Mouse (Mus musculus) R1 (cell line): ENCODE data around the gene Fbxw8.

ENCODE experiments used
- DNase-seq: peaks from one replicate; pipeline ENCODE4 v3.0.0-alpha.2; 2018; ENCODE audit warnings: low read depth, low spot score

The Fbxw8 gene

DNA sequence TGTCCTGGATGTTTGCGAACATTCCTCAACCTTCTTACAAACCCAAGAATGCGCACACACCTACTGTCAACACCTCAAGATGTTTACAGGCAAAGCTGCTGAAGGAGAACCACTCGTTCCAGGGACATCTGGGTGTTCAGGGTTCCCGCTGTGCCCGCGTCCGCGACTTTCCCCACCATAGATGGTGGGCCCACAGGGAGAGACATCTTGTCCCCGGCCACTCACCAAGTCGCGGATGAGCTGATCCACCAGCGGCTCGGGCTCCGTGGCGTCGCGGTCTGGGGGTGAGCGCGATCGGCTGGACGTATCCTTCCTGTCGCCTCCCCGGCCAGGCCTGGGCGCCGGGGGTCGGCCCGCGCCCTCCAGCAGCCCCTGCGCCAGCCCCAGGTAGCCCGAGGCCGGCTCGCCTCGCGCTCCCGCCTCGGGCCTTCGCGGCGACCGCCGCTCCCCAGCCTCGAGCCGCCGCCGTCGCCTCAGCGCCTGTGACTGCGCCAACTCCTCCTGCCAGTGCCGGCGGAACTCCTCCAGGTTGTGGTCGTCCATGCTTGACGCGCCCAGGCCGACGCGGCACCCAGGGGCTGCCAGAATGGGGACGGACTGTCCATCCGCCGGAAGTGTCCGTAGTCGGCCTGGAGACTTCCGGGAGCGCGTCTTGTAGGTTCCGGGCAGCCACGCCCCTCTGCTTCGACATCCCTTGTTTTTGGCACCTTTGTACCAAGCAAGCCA lies at the start of gene Fbxw8:
Gene Fbxw8 (minus strand): TSS at position 626 of the 726 bp plus-strand sequence.
- peak; percentile 88 for DNase-seq

DNA sequence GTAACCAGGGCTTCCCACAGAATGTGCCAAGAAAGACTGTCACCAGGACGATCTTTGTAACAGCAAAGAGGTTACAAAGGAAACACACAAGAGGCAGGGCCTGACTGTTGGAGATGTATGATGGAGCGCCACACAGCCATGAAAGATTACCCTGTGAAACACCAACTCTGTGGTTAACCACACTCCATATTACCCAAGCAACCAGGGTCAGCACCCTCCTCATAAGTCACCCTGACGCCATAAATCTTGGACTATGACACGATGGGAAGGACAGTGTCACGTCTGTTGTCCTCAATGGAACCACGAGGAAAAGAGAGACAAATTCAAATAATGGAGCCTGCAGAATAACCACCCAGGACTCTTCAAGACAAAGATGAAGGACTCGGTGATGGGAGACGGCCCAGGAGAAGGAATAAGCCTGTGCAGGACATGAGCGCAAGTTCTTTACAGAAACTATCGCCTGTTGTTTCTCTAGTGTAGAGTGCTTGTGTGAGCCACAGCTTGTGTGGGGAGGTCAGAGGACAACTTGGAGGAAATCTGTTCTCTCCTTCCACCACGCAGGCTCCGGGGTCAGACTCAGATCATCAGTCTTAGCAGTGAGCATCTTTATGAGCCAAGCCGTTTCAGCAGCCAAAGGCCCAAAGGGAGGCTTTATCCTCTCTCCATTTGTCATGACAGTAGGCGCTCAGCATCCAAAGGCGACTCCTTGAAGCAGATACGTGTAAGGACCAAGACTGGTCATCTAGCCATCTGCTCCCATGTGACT lies 49.6 kb upstream of the Fbxw8 start:
- no peak for DNase-seq

DNA sequence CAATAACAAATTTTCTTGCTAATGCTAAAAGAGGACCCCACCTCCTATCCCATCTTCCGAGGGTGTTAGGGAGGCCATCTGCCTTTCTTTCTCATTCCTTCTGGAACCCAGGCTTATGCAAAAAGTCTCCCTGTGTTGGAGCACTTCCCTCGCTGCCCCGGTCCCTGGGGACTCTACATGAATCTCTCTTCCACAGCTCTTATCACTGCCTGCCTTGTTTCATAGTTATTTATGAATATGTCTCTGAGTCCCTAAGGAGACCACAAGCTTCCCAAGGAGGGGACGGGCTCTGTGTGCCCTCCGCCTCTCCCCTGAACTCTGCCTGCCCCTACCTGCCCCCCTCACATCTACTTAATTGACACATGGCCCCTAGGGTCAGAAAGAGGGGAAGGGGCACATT lies 44.4 kb upstream of the Fbxw8 start:
- no peak for DNase-seq

DNA sequence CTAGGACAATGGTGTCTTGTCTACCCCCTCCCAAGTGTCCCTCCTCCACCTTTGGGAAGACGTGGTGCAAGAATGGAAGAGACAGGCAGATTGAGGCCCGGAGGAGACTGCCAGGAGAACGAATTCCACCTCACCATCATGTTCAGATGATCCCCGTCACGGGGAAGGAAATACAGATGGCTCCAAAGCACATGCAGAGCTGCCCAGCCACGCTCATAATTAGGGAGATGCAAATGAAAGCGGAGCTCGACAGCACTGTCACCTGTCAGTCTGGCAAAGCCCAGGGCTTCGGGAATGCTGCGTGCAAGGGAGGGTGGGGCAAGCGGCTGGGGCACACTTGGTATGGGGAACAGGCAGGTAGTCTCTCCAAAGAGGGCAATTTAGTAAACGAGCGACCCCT lies 42.2 kb upstream of the Fbxw8 start:
- no peak for DNase-seq

DNA sequence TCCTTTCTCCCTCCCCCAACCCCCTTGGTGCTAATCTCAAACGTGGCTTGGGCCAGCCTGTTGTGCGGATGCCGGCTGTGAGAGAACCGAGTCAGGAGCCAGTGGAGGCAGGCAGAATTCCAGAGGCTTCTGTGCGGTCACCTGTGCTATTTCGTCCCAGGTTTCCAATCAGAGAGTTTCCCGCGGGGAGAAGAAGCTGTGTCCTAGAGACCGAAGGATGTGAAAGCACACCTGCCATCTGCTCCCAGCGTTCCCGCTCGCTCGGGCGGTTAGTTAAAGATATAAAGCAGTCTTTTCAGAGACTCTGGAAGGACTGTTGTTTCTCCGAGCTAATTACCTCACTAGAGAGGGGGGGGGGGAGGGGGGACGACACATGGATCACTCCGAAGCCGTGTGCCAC lies 37.0 kb upstream of the Fbxw8 start:
- DNase-seq = no peak

DNA sequence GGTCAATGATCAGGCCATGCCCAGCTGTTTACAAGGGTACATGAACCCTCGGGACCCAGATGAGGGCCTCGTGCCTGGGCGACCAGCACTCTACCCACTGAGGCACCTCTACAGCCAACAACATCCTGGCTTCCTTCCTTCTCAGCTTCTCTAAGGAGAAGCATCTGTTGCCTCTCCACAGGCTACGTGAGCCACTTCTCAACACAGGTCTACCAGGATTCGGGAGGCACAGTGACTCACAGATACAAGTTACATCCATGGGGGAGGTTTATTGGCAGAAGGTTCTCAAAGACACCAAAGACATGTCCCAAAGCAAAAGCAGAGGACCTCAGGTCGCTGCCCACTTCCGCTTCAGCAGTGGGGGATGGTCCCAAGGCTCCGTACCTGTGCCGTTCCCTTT lies 35.2 kb upstream of the Fbxw8 start:
- DNase-seq = no peak

DNA sequence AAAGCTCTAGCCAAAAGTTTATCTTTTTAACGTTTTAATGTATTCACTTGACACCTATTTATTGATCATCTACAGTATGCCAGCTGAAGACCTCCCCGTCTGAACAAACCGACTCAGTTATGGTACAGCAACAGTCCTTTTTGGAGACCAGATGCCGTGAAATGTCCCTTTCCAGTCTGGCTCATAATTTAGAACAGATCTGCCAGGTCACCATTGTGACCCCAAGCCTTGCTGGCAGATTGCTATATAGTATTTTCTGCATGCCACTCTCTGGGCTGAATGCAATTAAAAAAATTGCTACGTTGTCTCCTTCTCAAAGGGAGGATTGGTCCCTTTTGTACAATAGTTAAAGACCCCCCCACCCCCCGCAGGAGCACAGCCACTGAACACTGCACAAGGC lies 33.1 kb upstream of the Fbxw8 start:
- DNase-seq = no peak

DNA sequence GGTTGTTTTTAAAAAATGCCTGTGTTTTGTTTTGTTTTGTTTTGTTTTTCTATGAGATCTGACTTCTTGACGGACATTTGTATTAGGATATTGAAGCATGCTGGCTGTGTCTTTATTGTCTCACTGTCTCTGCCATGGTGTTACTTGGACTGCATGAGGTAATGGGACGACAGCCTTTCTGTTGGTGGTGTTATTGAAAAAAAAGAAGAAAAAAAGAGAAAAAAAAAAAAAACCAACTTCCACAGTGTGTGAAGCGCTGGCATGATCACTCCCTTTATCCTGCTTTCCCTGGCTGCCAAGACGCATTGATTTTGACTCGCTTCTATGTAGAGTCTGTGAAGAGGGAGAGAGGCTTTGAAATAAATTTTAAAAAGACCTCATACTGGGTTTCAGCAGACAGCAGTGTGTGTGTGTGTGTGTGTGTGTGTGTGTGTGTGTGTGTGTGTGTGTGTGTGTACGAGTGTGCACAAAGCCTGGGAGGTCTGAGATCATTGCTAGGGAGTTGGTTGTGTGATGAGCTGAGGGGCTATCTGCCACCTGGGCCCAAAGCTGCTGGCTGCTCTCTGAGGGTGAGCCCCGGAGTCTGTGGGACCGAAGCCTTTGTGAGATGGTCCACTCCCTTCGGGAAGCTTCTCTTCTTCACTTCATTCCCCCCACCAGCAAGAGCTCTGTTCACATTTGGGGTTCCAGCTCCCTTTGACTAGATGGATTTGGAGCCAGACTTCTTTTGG lies 31.8 kb upstream of the Fbxw8 start:
- no peak for DNase-seq

DNA sequence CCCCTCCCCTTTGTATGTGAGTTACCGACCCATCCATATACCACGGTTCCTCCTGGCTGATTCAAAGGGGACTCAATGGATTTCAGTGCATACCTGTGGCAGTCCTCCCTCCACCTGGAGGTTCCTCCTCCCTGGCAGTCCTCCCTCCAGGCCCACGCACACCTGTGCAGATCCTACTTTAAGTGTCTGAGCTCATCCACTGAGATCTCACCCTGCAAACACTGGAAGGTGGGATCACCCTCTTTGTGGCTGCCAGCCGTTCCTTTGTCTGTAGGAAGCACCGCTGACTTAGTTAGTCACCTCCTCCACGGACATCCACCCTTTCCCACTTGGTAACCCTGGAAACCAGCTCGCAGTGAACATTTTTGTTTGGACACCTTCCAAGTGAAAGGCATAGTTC lies 22.4 kb upstream of the Fbxw8 start:
- DNase-seq = no peak

DNA sequence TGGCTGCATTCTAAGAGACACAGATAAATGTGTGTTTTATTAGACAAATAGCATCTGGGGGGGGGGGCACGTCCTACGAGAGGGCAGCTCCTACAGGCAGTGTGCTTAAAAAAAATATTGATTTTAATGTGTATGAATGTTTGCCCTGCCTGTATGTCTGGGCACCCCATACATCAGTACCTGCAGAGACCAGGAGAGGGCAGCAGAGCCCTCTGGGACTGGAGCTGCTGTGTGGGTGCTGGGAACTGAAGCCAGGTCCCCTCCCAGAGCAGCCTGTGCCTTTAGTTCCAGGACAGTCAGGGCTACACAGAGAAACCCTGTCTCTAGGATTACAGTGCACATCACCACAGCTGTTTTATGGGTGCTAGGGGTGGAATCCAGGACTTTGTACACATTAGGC lies 19.9 kb upstream of the Fbxw8 start:
- peak; percentile 69 for DNase-seq

DNA sequence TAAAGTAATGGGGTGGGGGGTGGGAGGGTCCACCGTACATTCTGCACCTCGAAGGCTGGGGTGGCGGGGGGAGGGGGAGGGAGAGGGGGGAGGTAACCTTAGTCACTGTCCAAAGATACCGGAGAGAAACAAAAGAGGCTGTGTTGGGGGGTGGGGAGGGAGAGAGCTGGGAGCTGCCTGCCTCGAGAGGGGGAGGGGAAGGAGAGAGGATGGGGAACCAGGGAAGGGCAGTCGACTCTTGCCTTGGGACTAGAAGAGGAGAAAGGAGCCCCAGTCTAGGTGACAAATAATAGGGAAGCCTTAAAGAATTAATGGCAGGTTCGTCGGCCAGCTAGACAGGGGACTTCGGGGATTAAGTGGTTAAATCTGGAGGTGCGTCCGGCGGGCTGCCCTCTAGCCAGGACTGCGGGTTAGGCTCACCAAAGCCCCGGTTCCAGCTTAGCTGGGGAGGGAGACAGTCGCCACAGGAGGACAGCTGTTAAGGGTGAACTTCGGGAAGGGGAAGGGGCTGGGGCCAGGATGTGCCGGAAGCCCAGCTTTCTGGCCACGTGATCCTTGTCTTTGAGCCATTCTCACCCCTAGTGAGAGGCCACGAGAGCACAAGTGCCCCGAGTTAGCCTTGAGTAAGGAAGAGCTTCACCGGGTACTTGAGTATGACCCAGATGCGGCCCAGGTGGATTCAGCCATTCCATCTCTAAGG lies 19.2 kb upstream of the Fbxw8 start:
- DNase-seq = peak; percentile 56

DNA sequence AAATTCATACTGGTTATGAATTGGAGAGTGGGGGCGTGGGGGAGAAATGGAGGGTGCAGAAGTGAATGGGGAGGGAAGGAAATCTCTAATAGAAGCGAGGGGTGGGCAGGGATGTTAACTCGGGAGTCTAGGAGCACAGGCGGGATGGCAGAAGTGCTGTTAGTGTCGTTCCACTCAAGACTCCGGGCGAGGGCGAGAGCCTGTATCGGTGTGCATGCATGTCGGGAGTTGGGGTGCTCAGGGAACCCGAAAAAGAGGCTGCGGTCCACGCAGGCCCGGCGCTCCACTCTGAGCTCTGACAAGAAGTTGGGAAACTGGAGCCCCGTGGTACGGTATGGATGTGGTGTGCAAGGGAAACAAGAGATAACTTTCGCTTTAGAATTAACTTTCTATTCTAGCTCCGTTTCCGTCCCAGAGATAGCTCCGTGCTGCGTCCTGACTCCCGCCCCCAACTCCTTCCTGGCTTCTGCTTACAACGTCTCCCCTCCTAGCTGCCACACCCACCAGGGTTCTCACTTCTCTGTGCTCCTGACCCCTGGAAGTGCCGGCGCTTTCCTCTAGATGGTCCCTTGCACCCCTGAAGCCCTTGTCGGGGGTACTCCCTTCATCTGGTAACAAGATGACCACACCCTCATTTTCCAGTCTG lies 16.9 kb upstream of the Fbxw8 start:
- DNase-seq = peak; percentile 45

DNA sequence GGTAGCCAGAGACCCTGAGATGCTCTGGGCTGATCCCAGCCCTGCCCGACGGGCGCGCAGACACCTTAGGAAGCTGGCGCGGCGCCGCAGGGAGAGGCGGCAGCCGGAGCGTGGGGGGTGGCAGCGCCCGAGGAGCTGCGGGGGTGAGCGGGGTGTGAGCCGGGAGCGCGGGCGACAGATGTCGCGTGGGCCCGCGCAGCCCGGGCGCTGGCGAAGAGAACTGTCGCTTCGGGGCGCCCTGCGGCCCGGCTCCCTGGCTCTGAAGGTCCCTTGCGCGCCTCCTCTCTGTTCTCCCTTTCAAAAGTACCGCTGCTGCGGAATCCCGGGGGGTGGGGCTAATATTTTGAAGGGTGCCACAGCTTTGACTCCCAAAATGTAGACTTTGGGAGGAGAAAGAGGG lies 16.4 kb upstream of the Fbxw8 start:
- peak; percentile 28 for DNase-seq

DNA sequence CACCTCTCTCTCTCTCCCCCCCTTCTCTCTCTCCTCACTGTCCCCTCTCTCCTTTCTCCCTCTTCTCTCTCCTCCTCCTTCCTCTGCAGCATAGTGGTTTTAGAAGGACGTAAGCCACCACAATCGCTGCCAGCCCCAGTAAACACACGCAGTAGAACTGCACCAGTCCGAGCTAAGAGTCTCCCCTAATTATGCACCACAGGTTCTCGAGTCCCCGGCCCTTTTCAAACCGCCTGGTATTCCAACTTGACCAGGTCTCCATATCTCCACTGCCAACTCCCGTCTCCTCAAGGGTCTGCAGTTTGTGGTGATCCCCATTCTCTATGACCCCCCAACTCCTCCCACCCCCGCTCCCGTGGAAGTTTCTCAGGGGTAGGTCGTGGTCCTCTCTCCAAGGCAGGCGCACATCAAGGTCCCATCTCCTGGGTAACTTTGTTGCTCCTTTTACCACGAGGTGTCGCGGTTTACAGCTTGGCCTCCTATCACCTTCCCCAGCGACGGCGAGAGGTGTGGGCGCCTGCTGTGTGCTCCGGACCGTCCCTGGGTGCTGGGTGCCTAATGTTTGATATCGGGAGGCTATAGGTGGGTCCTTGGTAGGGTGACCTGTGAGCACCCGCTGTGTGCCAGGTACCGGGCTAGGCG lies 15.7 kb upstream of the Fbxw8 start:
- DNase-seq = peak; percentile 63

DNA sequence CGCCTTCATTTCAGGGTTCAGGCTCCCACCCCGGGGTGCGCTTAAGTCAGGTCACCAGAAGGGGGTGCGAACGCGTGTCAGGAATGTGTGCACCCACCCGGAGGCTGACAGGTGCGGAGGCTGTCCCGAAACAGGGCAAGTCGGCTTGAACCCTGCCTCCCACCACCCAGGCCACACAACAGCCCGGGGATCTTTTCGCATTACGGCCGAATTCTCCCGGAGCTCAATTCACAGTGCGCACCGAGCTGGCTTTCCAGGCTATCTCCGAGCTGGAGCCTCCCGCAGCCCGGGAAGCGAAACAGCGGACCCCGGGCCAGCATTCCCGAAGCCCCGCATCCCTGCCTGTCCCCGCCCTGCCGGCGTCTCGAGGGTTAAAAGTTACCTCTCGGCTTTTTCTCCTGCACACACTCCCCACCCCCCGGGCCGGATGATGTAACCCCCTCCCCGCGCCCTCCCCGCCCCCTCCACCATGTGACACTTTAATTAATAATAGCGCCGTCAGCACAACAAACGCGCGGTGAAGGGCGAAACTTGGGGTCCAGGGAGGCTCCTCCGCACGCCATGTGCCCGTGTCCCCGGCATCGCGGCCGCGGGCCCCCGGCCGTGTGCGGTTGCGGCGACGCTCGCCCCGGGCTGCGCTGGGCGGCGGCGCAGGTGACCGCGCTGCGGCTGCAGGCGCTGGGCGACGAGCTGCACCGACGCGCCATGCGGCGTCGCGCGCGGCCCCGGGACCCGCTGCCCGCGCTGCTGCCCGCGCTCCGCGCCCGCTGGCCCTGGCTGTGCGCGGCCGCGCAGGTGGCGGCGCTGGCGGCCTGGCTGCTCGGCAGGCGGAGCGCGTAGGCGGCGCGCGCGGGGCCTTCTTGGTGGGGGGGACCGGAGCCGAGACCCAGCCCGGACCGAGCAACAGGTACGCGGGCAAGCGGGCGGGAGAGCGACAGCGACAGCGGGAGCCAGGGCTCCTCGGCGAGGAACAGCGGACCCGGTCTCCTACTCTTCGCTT lies 14.3 kb upstream of the Fbxw8 start:
- peak; percentile 57 for DNase-seq

DNA sequence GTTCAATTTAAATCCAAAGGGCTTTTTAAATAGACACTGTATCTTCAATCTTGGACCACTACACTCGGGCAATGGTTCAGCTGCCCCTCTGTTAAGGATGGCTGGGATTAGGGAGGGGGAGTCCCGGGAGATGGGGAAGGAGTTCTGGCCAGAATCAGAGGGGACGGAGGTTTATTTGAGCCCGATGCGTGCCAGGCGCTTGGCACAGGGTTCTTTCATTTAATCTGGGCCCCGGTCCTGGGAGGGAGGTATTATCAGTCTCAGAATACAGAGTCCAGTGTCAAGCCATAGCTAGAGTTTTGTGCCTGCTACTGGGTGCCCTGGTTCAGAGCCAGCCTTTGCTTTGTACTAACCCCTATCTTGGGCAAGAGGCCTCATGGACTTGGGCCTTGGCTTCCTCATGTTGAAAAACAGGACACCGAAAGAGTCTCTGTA lies 12.3 kb upstream of the Fbxw8 start:
- DNase-seq = no peak

DNA sequence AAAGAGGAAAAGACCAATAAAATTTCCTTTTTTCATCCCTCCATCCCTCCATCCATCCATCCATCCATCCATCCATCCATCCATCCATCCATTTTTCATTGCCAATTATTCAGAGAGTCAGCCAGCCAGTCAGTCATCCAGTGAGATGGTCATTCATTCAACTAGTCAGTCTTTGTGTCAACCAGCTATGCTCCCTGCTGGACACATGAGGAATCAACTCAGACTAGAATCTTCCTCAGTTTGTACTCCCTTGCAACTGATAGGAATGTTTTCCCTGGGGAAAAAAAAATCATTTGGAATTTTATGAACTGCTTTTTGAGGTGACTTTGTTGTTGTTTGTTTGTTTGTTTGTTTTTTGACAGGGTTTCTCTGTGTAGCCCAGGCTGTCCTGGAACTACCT lies 10.2 kb upstream of the Fbxw8 start:
- DNase-seq = peak; percentile 45

DNA sequence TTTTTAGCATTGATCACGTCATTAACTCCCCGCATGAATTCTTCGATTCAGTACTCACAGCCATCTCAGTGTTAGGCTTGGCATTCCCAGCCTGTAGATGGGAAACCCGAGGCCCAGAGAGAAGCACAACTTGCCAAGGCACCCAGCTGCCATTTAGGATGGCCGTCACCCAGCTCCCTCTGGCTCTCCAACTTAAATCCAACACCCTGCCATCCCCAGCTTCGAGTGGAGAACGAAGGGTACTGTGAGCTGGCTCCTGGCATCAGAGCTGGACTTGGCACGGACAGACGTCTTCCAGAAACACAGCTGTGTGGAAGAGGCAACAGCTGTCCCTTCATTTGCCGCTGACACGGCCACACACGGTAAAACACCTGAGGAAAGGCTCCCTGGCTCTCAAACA lies 9.3 kb upstream of the Fbxw8 start, which contains the start of gene Hrk:
Gene Hrk (plus strand): TSS at position 68 of the 400 bp plus-strand sequence.
- no peak for DNase-seq

DNA sequence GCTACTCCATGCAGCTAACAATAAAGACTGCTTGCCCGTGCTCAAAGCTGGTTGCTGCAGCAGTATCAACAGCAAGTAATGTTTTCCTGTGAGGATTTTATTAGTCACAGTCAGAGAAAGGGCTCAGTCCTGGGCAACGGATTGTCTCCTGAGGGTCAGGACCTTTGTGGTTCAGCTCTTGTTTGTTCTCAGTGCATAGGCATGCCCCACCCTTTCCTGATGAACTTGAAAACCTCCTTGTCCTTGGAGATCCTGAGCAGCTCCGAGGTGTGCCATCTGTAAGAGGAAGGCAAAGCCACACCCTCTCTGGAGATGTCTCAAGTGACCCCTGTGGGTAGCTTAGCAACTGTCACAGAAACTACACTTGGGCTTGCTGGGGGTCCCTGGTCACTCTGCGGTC lies 5.4 kb upstream of the Fbxw8 start:
- DNase-seq = peak; percentile 64

DNA sequence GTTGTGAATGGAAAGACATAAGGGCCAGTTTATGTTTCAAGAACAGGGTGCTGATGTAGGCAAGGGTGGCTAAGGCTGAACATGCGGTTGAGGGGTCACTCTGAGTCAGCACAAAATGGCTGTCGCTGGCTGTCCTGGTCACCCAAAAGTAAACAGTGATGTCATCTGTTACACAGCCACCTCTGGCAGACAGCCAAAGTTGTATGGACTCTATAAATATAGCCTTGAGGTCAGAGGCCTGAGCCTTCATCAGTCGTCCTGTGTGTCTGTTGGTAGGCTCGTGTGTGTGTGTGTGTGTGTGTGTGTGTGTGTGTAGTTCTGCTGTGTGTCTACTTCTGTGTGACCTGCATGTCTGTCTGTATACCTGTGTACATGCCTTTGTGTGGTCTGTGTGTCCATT lies 1.7 kb upstream of the Fbxw8 start:
- no peak for DNase-seq
